Mouse (Mus musculus) forebrain, embryonic 16.5 days (tissue): Measurements from ENCODE around the gene Tsg101. TPM values are rescaled to one million over a fixed set of nuclear protein-coding genes. Genes with fewer than 3 reads are reported as not detected.
"Not testable (repeated sequence)": the region's sequence is repeated elsewhere in the genome, so short reads cannot be mapped to it uniquely, and the experiment has no call there.

Experiments
- ATAC-seq: fragments of 200-750 bp; cut with Nextera tagmentation; 2 replicates; pipeline ENCODE4 v1.8.0; 2017; ENCODE audit warnings: mild to moderate bottlenecking, moderate library complexity
- H3K27ac ChIP-seq: fragments of 300-500 bp; sonication (generic); 2 replicates; pipeline ENCODE4 v1.5.1; 2014; ENCODE audit warnings: low read length, control low read depth
- H3K27me3 ChIP-seq: fragments of 300-500 bp; sonication (generic); replicated peaks from 2 replicates; pipeline ENCODE4 v1.6.1; 2014; ENCODE audit warnings: low read length; ENCODE audit not compliant: control insufficient read depth, insufficient read depth
- H3K36me3 ChIP-seq: fragments of 300-500 bp; sonication (generic); 2 replicates; pipeline ENCODE4 v1.6.1; 2014; ENCODE audit not compliant: control insufficient read depth, insufficient read depth
- H3K4me1 ChIP-seq: fragments of 300-500 bp; sonication (generic); replicated peaks from 2 replicates; pipeline ENCODE4 v1.6.1; 2014; ENCODE audit warnings: low read length; ENCODE audit not compliant: control insufficient read depth, insufficient read depth
- H3K4me2 ChIP-seq: fragments of 300-500 bp; sonication (generic); 2 replicates; pipeline ENCODE4 v1.6.1; 2014; ENCODE audit warnings: mild to moderate bottlenecking, low read length, control low read depth
- H3K4me3 ChIP-seq: fragments of 300-500 bp; sonication (generic); replicated peaks from 2 replicates; pipeline ENCODE4 v1.5.1; 2014; ENCODE audit warnings: mild to moderate bottlenecking, low read length, control low read depth
- H3K9ac ChIP-seq: fragments of 300-500 bp; sonication (generic); replicated peaks from 2 replicates; pipeline ENCODE4 v1.6.1; 2014; ENCODE audit warnings: low read depth, low read length, control low read depth
- H3K9me3 ChIP-seq: fragments of 300-500 bp; sonication (generic); 2 replicates; pipeline ENCODE4 v1.6.1; 2016; ENCODE audit warnings: low read length; ENCODE audit not compliant: control insufficient read depth
- WGBS: fragments of 180-500 bp; shearing (Covaris S2); extraction: QIAGEN DNeasy Blood & Tissue Kit; methylation state at CpG from one replicate; pipeline ENCODE4 v1.1.7; 2014; 5-methylcytosine and 5-hydroxymethylcytosine counted together
- polyA plus RNA-seq: library from polyadenylated mRNA; unstranded; fragments of >200 nt; fragmentation: Nextera tagmentation; extraction: Ambion mirVana; gene quantifications from 2 replicates; pipeline ENCODE4 v1.2.1, GENCODE M21; 2015

The Tsg101 gene
- polyA plus RNA-seq, 1 experiment from 2014 or later: 426 TPM

DNA sequence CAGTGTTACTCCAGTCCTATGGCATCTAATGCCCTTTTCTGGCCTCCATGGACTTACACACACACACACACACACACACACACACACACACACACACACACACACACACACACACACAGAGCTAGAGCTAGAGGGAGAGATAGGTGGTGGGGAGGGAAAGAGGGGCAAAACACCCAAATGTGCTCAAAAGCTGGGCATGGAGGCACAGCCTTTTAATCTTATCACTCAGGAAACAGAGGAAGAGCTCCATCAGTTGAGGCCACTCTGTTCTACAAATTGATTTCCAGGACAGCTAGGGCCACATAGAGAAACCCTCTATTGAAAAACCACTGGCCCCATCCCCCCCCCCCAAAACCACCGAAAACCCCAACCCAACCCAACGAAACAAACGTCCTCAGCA is 36.5 kb downstream of the Tsg101 start:
- WGBS: 86% methylated on average over 3 of the region's 3 CpGs
- H3K27ac ChIP-seq: no peak overlapping the region
- H3K9ac ChIP-seq: no peak overlapping the region
- no peaks in the 10 kb centered on the region for H3K27me3 ChIP-seq
- no peaks in the 10 kb centered on the region for H3K9me3 ChIP-seq
- ATAC-seq: no peak
- no peak overlapping the region for H3K4me2 ChIP-seq
- H3K4me1 ChIP-seq: no peaks in the 10 kb centered on the region
- H3K36me3 ChIP-seq: peaks cover 16% of the 10 kb centered on the region
- H3K4me3 ChIP-seq: no peak overlapping the region

- H3K9me3 ChIP-seq, H3K4me3 ChIP-seq, H3K4me2 ChIP-seq, H3K27me3 ChIP-seq, H3K9ac ChIP-seq, H3K27ac ChIP-seq, ATAC-seq, H3K4me1 ChIP-seq, H3K36me3 ChIP-seq: not testable (repeated sequence)
- 83% methylated on average over 8 of the region's 8 CpGs for WGBS
These were observed 37.8 kb downstream of the Tsg101 start for GRCm38 (mm10) chr7:46881941-46882340.

DNA sequence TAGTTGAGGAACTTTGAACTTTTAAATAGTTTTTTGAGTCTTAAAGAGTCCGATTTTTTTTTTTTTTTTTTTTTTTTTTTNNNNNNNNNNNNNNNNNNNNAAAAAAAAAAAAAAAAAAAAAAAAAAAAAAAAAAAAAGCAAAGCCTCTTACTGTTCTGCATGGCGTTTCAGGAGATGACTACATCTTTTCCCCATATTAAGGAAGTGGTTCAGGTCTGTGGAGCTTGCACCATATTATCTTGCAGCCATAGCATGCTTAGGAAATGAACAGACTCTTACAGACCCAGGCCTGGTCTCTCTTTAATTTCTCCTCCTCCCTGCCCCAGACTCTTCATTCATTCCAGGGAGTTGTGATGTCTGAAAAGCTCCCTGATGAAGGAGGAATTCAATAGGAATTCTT is 38.8 kb downstream of the Tsg101 start:
- H3K36me3 ChIP-seq: no peaks in the 10 kb centered on the region; the same call in 1 of the 2 replicates
- H3K27me3 ChIP-seq: no peaks in the 10 kb centered on the region
- no peak overlapping the region for H3K9ac ChIP-seq
- no peak overlapping the region for H3K27ac ChIP-seq
- H3K9me3 ChIP-seq: no peaks in the 10 kb centered on the region
- ATAC-seq: no peak
- WGBS: 89% methylated on average over 2 of the region's 2 CpGs
- no peaks in the 10 kb centered on the region for H3K4me1 ChIP-seq
- H3K4me2 ChIP-seq: no peak overlapping the region
- no peak overlapping the region for H3K4me3 ChIP-seq

GRCm38 (mm10) chr7:46879851-46880250 is 39.9 kb downstream of the Tsg101 start:
- no peaks in the 10 kb centered on the region for H3K36me3 ChIP-seq
- no peak overlapping the region for H3K9ac ChIP-seq
- H3K9me3 ChIP-seq: no peaks in the 10 kb centered on the region
- no peaks in the 10 kb centered on the region for H3K4me1 ChIP-seq
- no peak overlapping the region for H3K27ac ChIP-seq
- no peak overlapping the region for H3K4me2 ChIP-seq
- H3K27me3 ChIP-seq: no peaks in the 10 kb centered on the region
- H3K4me3 ChIP-seq: no peak overlapping the region
- 97% methylated on average over 5 of the region's 5 CpGs for WGBS
- no peak for ATAC-seq

- ATAC-seq: no peak
- Histone ChIP-seq H3K9ac (no peak overlapping the region), H3K36me3 (no peaks in the 10 kb centered on the region), H3K4me2 (no peak overlapping the region), H3K27me3 (no peaks in the 10 kb centered on the region), H3K9me3 (no peaks in the 10 kb centered on the region), H3K4me3 (no peak overlapping the region), H3K4me1 (no peaks in the 10 kb centered on the region), H3K27ac (no peak overlapping the region)
- 88% methylated on average over 6 of the region's 6 CpGs for WGBS
These were observed 42.5 kb downstream of the Tsg101 start for GRCm38 (mm10) chr7:46877255-46877654.

GRCm38 (mm10) chr7:46876841-46877240 is 42.9 kb downstream of the Tsg101 start:
- H3K27ac ChIP-seq: no peak overlapping the region
- WGBS: 78% methylated on average over 4 of the region's 4 CpGs
- H3K36me3 ChIP-seq: no peaks in the 10 kb centered on the region
- H3K4me3 ChIP-seq: no peak overlapping the region
- no peak overlapping the region for H3K4me2 ChIP-seq
- no peak for ATAC-seq
- no peaks in the 10 kb centered on the region for H3K27me3 ChIP-seq
- no peaks in the 10 kb centered on the region for H3K9me3 ChIP-seq
- H3K4me1 ChIP-seq: no peaks in the 10 kb centered on the region
- H3K9ac ChIP-seq: no peak overlapping the region

DNA sequence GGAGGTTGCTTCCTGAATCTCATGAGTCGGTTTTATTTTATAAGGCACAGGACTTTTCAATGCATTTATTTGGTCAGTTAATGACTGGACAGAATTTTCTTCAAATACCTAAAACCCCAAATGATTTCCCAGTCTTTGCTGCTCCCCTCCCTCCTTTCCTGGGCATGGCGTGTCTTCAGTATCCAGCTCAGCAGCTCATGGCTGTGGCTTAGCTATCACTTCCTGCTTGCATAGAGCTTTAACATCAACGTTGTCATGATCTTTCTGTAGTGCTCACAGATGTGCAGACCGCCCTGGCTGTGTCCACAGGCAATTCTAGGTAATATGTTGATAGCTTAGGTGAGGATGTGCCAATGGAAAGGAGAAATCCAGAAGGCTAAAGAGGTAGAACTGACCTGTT is 47.8 kb downstream of the Tsg101 start:
- Histone ChIP-seq H3K4me3 (no peak overlapping the region), H3K36me3 (no peaks in the 10 kb centered on the region), H3K9ac (no peak overlapping the region), H3K9me3 (no peaks in the 10 kb centered on the region), H3K27me3 (no peaks in the 10 kb centered on the region), H3K27ac (no peak overlapping the region), H3K4me1 (no peaks in the 10 kb centered on the region), H3K4me2 (no peak overlapping the region)
- 86% methylated on average over 4 of the region's 4 CpGs for WGBS
- ATAC-seq: no peak

- ATAC-seq: no peak
- H3K9ac ChIP-seq: no peak within 1 kb of the TSS
- WGBS: 42% methylated on average over 10 of the region's 10 CpGs
These were observed 58.8 kb downstream of the Tsg101 start, which contains the start of gene Ldhc for GRCm38 (mm10) chr7:46860996-46861395. Gene Ldhc, plus strand, starts transcription at chr7:46861203.

DNA sequence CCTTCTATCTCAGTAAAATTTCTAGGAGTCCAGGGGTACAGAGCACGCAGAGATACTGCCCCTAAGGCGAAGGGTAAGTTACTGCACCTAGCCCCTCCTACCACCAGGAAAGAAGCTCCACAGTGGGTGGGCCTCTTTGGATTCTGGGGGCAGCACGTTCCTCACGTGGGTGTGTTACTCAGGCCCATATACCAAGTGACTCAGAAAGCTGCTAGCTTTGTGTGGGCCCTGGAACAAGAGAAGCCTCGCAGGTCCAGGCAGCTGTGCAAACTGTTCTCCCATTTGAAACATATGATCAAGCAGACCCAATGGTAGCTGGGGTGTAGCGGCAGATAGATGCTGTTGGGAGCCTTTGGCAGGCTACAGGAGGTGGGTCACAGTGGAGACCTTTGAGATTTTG is 60.7 kb downstream of the Tsg101 start:
- H3K9ac ChIP-seq: no peak overlapping the region
- no peaks in the 10 kb centered on the region for H3K4me1 ChIP-seq
- WGBS: 60% methylated on average over 6 of the region's 6 CpGs
- H3K9me3 ChIP-seq: no peaks in the 10 kb centered on the region
- H3K36me3 ChIP-seq: peaks cover 7% of the 10 kb centered on the region
- no peak overlapping the region for H3K27ac ChIP-seq
- no peak overlapping the region for H3K4me3 ChIP-seq
- H3K4me2 ChIP-seq: no peak overlapping the region
- no peaks in the 10 kb centered on the region for H3K27me3 ChIP-seq
- ATAC-seq: no peak

More at GRCm38 (mm10) chr7:46860996-46861395, 58.8 kb downstream of the Tsg101 start, which contains the start of gene Ldhc:
- Histone ChIP-seq H3K36me3 (no peaks in the 10 kb centered on the region), H3K27me3 (no peaks in the 10 kb centered on the region), H3K4me3 (no peak within 1 kb of the TSS), H3K4me1 (no peaks in the 10 kb centered on the region), H3K9me3 (no peaks in the 10 kb centered on the region), H3K27ac (no peak within 1 kb of the TSS), H3K4me2 (no peak within 1 kb of the TSS)

GRCm38 (mm10) chr7:46857436-46857835 is 62.3 kb downstream of the Tsg101 start:
- no peak overlapping the region for H3K4me2 ChIP-seq
- no peak for ATAC-seq
- H3K36me3 ChIP-seq: peaks cover 14% of the 10 kb centered on the region
- H3K9me3 ChIP-seq: no peaks in the 10 kb centered on the region
- H3K27me3 ChIP-seq: no peaks in the 10 kb centered on the region
- no peak overlapping the region for H3K4me3 ChIP-seq
- no peak overlapping the region for H3K9ac ChIP-seq
- H3K27ac ChIP-seq: no peak overlapping the region
- 78% methylated on average over 9 of the region's 9 CpGs for WGBS
- no peaks in the 10 kb centered on the region for H3K4me1 ChIP-seq
